Mouse (Mus musculus): ENCODE measurements around the gene Cdh4.

GRCm38 (mm10) chr2:179774440-179775110, 332.3 kb downstream of the Cdh4 start:
- TF ChIP-seq CTCF (IDR thresholded peaks at IDR 0.05; ENCODE audit: borderline replicate concordance, insufficient read depth, low read depth, low read length): no peak
- TF ChIP-seq POLR2A (IDR thresholded peaks at IDR 0.05; ENCODE audit: borderline replicate concordance, insufficient read depth, low read length): no peak

Measured in cerebellum, adult 2 months (tissue).